Mouse (Mus musculus): Measurements from ENCODE around the gene Kifc5b.

Gene Kifc5b

GRCm38 (mm10) chr17:26948316-26949050, 31.6 kb downstream of the Kifc5b start:
- peak; percentile 68 to 77 for DNase-seq

GRCm38 (mm10) chr17:26949051-26949577, 32.2 kb downstream of the Kifc5b start:
- DNase-seq, result peak; percentile 46 to 64

- DNase-seq, result no peak
Observed at GRCm38 (mm10) chr17:26949866-26950265, 33.0 kb downstream of the Kifc5b start.

GRCm38 (mm10) chr17:26950560-26951288, 33.8 kb downstream of the Kifc5b start:
- DNase-seq, result no peak

GRCm38 (mm10) chr17:26951406-26951805, 34.5 kb downstream of the Kifc5b start:
- peak; percentile 91 to 95 for DNase-seq

GRCm38 (mm10) chr17:26951952-26952877, 35.3 kb downstream of the Kifc5b start:
- DNase-seq, result peak in 1 of 2 experiments; percentile 33

GRCm38 (mm10) chr17:26953201-26953600, 36.3 kb downstream of the Kifc5b start:
- DNase-seq, result no peak

GRCm38 (mm10) chr17:26953726-26954125, 36.8 kb downstream of the Kifc5b start:
- no peak for DNase-seq

- no peak for DNase-seq
Observed at GRCm38 (mm10) chr17:26956309-26956708, 39.4 kb downstream of the Kifc5b start.

GRCm38 (mm10) chr17:26956895-26957294, 40.0 kb downstream of the Kifc5b start:
- no peak for DNase-seq

- DNase-seq, result no peak
Observed at GRCm38 (mm10) chr17:26957872-26958271, 41.0 kb downstream of the Kifc5b start.

- DNase-seq, result no peak
Observed at GRCm38 (mm10) chr17:26958880-26959279, 42.0 kb downstream of the Kifc5b start.

- no peak for DNase-seq
Observed at GRCm38 (mm10) chr17:26959815-26960214, 42.9 kb downstream of the Kifc5b start.

- no peak for DNase-seq
Observed at GRCm38 (mm10) chr17:26961572-26962240, 44.8 kb downstream of the Kifc5b start.

- no peak for DNase-seq
Observed at GRCm38 (mm10) chr17:26966993-26967392, 50.1 kb downstream of the Kifc5b start.

GRCm38 (mm10) chr17:26967477-26967876, 50.6 kb downstream of the Kifc5b start:
- DNase-seq, result no peak

GRCm38 (mm10) chr17:26968200-26968611, 51.3 kb downstream of the Kifc5b start:
- no peak for DNase-seq

GRCm38 (mm10) chr17:26969257-26969656, 52.4 kb downstream of the Kifc5b start:
- no peak for DNase-seq

GRCm38 (mm10) chr17:26970221-26970620, 53.3 kb downstream of the Kifc5b start:
- no peak for DNase-seq

- no peak for DNase-seq
Observed at GRCm38 (mm10) chr17:26971247-26971905, 54.5 kb downstream of the Kifc5b start.

- DNase-seq, result peak in 1 of 2 experiments; percentile 39
Observed at GRCm38 (mm10) chr17:26972107-26972506, 55.2 kb downstream of the Kifc5b start.
